Mouse (Mus musculus): ENCODE data around the gene Pde1c. TPM values are rescaled to one million over a fixed set of nuclear protein-coding genes. Genes with fewer than 3 reads are reported as not detected.

Pde1c gene
- polyA plus RNA-seq, 1 experiment, result 0.20 TPM

- no peak overlapping the region for H3K27ac ChIP-seq (replicated peaks; ENCODE audit: low read depth, low read length)
- no peaks in the 10 kb centered on the region for H3K4me1 ChIP-seq (ENCODE audit: control insufficient read depth, insufficient read depth, insufficient read length, low read length)
- no peak overlapping the region for H3K4me3 ChIP-seq (ENCODE audit: insufficient read depth, low read depth, low read length)
Observed at GRCm38 (mm10) chr6:56523938-56524866, 44.7 kb downstream of the Pde1c start.

GRCm38 (mm10) chr6:56489161-56489560 lies 79.7 kb downstream of the Pde1c start:
- Histone ChIP-seq H3K27ac (replicated peaks; ENCODE audit: low read depth, low read length) (no peak overlapping the region), H3K4me3 (ENCODE audit: insufficient read depth, low read depth, low read length) (no peak overlapping the region), H3K4me1 (ENCODE audit: control insufficient read depth, insufficient read depth, insufficient read length, low read length) (no peaks in the 10 kb centered on the region)

DNA sequence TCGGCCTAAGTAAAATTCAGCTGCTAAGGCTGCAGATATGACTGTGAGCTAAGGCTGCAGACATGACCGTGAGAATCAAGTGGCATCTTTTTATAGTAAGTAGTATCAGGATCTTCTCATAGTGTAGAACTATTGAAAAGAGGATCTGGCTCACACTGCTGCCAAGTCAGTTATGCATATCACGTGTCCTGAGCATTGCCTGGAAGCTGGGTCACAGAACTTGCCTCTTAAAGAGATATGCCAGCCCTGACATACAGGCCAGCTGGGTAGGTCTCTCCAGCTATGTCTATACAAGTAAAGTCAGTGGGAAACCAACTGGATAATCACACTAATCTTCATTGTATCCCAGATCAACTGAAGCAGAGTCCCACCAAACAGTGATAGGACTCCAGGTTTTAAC lies 83.8 kb downstream of the Pde1c start:
- Histone ChIP-seq H3K27ac (replicated peaks; ENCODE audit: low read depth, low read length) (no peak overlapping the region), H3K4me3 (ENCODE audit: insufficient read depth, low read depth, low read length) (no peak overlapping the region)

DNA sequence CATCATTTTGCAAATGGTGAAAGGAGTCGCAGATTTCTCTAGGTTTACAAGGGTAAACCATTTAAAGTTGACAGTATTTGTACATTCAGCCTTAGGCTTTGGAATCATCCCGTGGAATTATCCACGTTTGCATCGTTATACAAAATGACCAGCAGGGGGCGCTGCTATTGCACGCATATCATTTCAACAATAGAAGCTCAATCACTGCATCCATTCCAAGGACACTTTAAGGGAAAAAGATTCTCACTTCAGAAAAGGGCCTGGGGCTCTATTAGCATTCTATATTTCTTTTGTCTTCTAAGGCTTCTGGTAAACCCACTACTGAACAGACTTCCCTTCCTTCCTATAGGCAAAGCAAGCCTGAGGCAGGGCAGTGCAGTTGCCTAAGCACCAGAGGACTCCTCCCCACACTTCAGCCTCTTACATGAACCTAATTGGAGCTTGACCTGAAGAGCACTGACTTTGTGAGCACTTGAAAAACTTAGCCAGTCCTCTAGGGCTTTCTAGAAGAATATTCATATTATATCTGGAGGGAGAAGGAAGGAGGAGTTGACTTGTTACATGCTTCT lies 87.9 kb downstream of the Pde1c start:
- Histone ChIP-seq H3K4me3 (ENCODE audit: insufficient read depth, low read depth, low read length) (no peak overlapping the region), H3K4me1 (ENCODE audit: control insufficient read depth, insufficient read depth, insufficient read length, low read length) (no peaks in the 10 kb centered on the region), H3K27ac (replicated peaks; ENCODE audit: low read depth, low read length) (no peak overlapping the region)

More for the DNA sequence above, 83.8 kb downstream of the Pde1c start:
- no peaks in the 10 kb centered on the region for H3K4me1 ChIP-seq (ENCODE audit: control insufficient read depth, insufficient read depth, insufficient read length, low read length)

GRCm38 (mm10) chr6:56476581-56476980 lies 92.3 kb downstream of the Pde1c start:
- H3K4me1 ChIP-seq (ENCODE audit: control insufficient read depth, insufficient read depth, insufficient read length, low read length), result no peaks in the 10 kb centered on the region
- H3K27ac ChIP-seq (replicated peaks; ENCODE audit: low read depth, low read length), result no peak overlapping the region
- H3K4me3 ChIP-seq (ENCODE audit: insufficient read depth, low read depth, low read length), result no peak overlapping the region

DNA sequence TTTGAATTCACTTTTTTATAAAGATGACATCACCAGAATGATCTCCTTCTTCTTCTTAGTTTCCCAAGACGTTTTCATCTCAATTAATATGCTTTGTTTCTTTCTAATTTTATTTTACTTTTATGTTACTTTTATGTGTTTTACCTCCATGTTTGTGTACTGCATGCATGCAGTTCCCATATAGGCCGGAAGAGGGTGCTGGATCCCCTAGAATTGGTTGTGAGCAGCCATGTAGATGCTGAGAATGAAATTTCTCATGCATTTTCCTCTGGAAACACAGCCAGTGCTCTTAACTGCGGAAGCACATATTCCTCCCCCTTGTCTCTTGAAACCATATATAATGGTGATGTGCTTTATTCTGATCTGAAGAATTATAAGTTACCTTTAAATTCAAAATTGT lies 110.8 kb downstream of the Pde1c start:
- Histone ChIP-seq H3K27ac (replicated peaks; ENCODE audit: low read depth, low read length) (no peak overlapping the region), H3K4me3 (ENCODE audit: insufficient read depth, low read depth, low read length) (no peak overlapping the region), H3K4me1 (ENCODE audit: control insufficient read depth, insufficient read depth, insufficient read length, low read length) (no peaks in the 10 kb centered on the region)

GRCm38 (mm10) chr6:56447917-56448316 lies 121.0 kb downstream of the Pde1c start:
- Histone ChIP-seq H3K4me3 (ENCODE audit: insufficient read depth, low read depth, low read length) (no peak overlapping the region), H3K27ac (replicated peaks; ENCODE audit: low read depth, low read length) (no peak overlapping the region), H3K4me1 (ENCODE audit: control insufficient read depth, insufficient read depth, insufficient read length, low read length) (no peaks in the 10 kb centered on the region)

- Histone ChIP-seq H3K4me1 (ENCODE audit: control insufficient read depth, insufficient read depth, insufficient read length, low read length) (no peaks in the 10 kb centered on the region), H3K4me3 (ENCODE audit: insufficient read depth, low read depth, low read length) (no peak overlapping the region), H3K27ac (replicated peaks; ENCODE audit: low read depth, low read length) (no peak overlapping the region)
Observed at GRCm38 (mm10) chr6:56441501-56441900, 127.4 kb downstream of the Pde1c start.

- no peaks in the 10 kb centered on the region for H3K4me1 ChIP-seq (ENCODE audit: control insufficient read depth, insufficient read depth, insufficient read length, low read length)
- no peak overlapping the region for H3K27ac ChIP-seq (replicated peaks; ENCODE audit: low read depth, low read length)
- no peak overlapping the region for H3K4me3 ChIP-seq (ENCODE audit: insufficient read depth, low read depth, low read length)
Observed at GRCm38 (mm10) chr6:56425846-56426245, 143.1 kb downstream of the Pde1c start.

DNA sequence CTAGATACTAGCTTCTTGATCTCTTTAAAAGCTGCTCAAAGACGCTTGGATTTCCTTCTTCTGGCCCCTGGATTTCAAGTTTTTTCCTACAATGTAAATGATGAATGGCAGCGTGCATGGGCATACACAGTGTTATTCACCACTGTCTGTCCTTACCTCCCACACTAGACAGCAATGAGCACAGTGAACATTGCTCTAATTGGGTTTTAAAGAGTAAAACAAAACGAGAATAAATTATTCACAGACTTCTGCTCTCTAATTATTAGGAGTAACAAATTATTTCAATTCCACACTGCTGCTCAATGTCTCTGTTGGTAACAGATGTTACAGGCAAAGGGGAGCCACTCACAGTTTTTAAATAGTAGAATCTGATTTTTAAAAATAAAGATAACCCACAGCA lies 146.0 kb downstream of the Pde1c start:
- H3K4me3 ChIP-seq (ENCODE audit: insufficient read depth, low read depth, low read length), result no peak overlapping the region
- H3K27ac ChIP-seq (replicated peaks; ENCODE audit: low read depth, low read length), result no peak overlapping the region
- no peaks in the 10 kb centered on the region for H3K4me1 ChIP-seq (ENCODE audit: control insufficient read depth, insufficient read depth, insufficient read length, low read length)

- Histone ChIP-seq H3K27ac (replicated peaks; ENCODE audit: low read depth, low read length) (no peak overlapping the region), H3K4me3 (ENCODE audit: insufficient read depth, low read depth, low read length) (no peak overlapping the region), H3K4me1 (ENCODE audit: control insufficient read depth, insufficient read depth, insufficient read length, low read length) (no peaks in the 10 kb centered on the region)
Observed at GRCm38 (mm10) chr6:56416191-56416590, 152.7 kb downstream of the Pde1c start.

DNA sequence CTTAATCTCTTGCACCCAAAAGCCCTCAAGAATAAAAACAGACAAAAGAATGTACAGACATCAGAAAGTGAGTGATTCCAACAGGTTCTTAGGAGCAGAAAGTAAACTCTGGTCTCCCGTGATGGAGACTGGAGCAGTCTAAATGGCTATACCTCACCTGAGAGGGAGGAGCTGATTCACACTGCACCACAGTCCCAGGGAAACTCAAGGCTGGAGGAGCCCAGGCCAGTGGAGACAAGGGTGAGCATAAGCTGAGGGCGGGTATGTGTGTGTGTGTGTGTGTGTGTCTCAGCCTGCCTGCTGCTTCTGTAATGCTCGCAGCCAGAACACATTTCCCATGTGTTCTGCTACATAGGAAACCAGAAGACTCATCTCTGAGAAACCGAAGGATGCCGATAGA lies 179.7 kb downstream of the Pde1c start:
- H3K4me1 ChIP-seq (ENCODE audit: control insufficient read depth, insufficient read depth, insufficient read length, low read length), result no peaks in the 10 kb centered on the region
- no peak overlapping the region for H3K4me3 ChIP-seq (ENCODE audit: insufficient read depth, low read depth, low read length)
- no peak overlapping the region for H3K27ac ChIP-seq (replicated peaks; ENCODE audit: low read depth, low read length)

GRCm38 (mm10) chr6:56376359-56376758 lies 192.5 kb downstream of the Pde1c start:
- H3K4me3 ChIP-seq (ENCODE audit: insufficient read depth, low read depth, low read length), result no peak overlapping the region
- H3K4me1 ChIP-seq (ENCODE audit: control insufficient read depth, insufficient read depth, insufficient read length, low read length), result no peaks in the 10 kb centered on the region
- no peak overlapping the region for H3K27ac ChIP-seq (replicated peaks; ENCODE audit: low read depth, low read length)

DNA sequence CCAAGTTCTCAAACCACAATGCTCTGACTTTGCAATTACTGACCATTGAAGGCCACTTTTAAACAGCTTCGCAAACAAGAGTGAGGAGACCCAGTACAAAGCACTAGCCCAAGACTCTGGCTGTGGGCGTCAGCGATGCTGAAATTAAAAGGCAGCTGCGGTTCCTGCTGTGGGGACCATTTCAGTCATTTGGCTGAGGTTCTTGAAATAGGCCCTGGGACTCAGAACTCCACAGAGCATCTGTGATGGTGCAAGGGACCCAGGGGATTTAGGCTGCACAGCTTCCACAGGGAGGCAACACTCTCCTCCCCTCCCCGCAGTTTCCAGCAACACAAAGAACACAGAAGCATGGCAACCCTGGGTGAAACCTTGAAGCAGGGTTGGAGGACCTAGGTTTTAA lies 194.7 kb downstream of the Pde1c start:
- Histone ChIP-seq H3K4me1 (ENCODE audit: control insufficient read depth, insufficient read depth, insufficient read length, low read length) (no peaks in the 10 kb centered on the region), H3K27ac (replicated peaks; ENCODE audit: low read depth, low read length) (no peak overlapping the region), H3K4me3 (ENCODE audit: insufficient read depth, low read depth, low read length) (no peak overlapping the region)

- Histone ChIP-seq H3K4me1 (ENCODE audit: control insufficient read depth, insufficient read depth, insufficient read length, low read length) (no peaks in the 10 kb centered on the region), H3K4me3 (ENCODE audit: insufficient read depth, low read depth, low read length) (no peak overlapping the region), H3K27ac (replicated peaks; ENCODE audit: low read depth, low read length) (no peak overlapping the region)
Observed at GRCm38 (mm10) chr6:56373753-56374152, 195.2 kb downstream of the Pde1c start.

Data from brown adipose tissue, adult 24 weeks (tissue).